Mouse (Mus musculus) intestine, postnatal 0 days (tissue): ENCODE measurements around the gene Plagl1. TPM values are rescaled to one million over a fixed set of nuclear protein-coding genes. Genes with fewer than 3 reads are reported as not detected.

Experiments
- ATAC-seq: fragments of 200-750 bp; cut with Nextera tagmentation; 2 replicates; pipeline ENCODE4 v1.8.0; 2017; ENCODE audit warnings: mild to moderate bottlenecking, moderate TSS enrichment, moderate library complexity
- H3K27ac ChIP-seq: fragments of 300-500 bp; sonication (generic); 2 replicates; pipeline ENCODE4 v1.5.1; 2014; ENCODE audit warnings: mild to moderate bottlenecking, low read depth, low read length, moderate library complexity
- H3K27me3 ChIP-seq: fragments of 300-500 bp; sonication (generic); replicated peaks from 2 replicates; pipeline ENCODE4 v1.6.1; 2014; ENCODE audit warnings: low read length, mixed read lengths; ENCODE audit not compliant: control insufficient read depth, insufficient read depth
- H3K36me3 ChIP-seq: fragments of 300-500 bp; sonication (generic); 2 replicates; pipeline ENCODE4 v1.6.1; 2014; ENCODE audit warnings: mild to moderate bottlenecking, moderate library complexity; ENCODE audit not compliant: control insufficient read depth, insufficient read depth
- H3K4me1 ChIP-seq: fragments of 300-500 bp; sonication (generic); replicated peaks from 2 replicates; pipeline ENCODE4 v1.6.1; 2014; ENCODE audit warnings: antibody characterized with exemption, low read length, mixed read lengths; ENCODE audit not compliant: control insufficient read depth, insufficient read depth
- H3K4me2 ChIP-seq: fragments of 300-500 bp; sonication (generic); replicated peaks from 2 replicates; pipeline ENCODE4 v1.6.1; 2014; ENCODE audit warnings: low read depth, mild to moderate bottlenecking, moderate library complexity
- H3K4me3 ChIP-seq: fragments of 300-500 bp; sonication (generic); 2 replicates; pipeline ENCODE4 v1.5.1; 2014; ENCODE audit warnings: low read depth, low read length
- H3K9ac ChIP-seq: fragments of 300-500 bp; sonication (generic); 2 replicates; pipeline ENCODE4 v1.6.1; 2014; ENCODE audit warnings: mild to moderate bottlenecking, low read depth, low read length
- H3K9me3 ChIP-seq: fragments of 300-500 bp; sonication (generic); 2 replicates; pipeline ENCODE4 v1.6.1; 2016; ENCODE audit warnings: mixed run types; ENCODE audit not compliant: control insufficient read depth
- CTCF ChIP-seq: sonication (generic); IDR thresholded peaks from 2 replicates; pipeline ENCODE4 v1.5.1; 2016; ENCODE audit warnings: low read depth, mild to moderate bottlenecking, control low read depth, antibody characterized with exemption, moderate library complexity
- WGBS: fragments of 180-500 bp; shearing (Covaris S2); extraction: QIAGEN DNeasy Blood & Tissue Kit; methylation state at CpG from one replicate; pipeline ENCODE4 v1.1.7; 2014; 5-methylcytosine and 5-hydroxymethylcytosine counted together
- polyA plus RNA-seq: library from polyadenylated mRNA; unstranded; fragments of >200 nt; fragmentation: Nextera tagmentation; extraction: Ambion mirVana; gene quantifications from 2 replicates; pipeline ENCODE4 v1.2.1, GENCODE M21; 2015

The Plagl1 gene
- polyA plus RNA-seq, 1 experiment from 2014 or later, result 67.6 TPM

DNA sequence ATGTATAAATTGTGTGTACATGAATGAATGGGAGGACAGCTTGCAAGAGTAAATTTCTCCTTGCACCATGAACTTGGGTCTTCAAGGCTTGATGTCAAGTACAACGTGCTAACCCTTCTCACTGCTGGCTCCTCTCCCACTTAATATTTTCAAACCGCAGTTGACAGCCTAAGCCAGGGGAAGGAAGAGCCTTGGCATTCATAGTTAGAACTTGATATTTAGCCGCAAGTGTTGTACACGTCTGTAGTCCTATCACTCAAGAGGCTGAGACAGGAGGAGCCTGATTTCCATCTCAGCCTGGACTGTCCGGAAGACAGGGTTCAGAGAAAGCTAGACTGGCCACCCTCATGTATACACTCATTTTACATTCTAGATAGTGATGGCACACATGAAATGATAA is 32.6 kb upstream of the Plagl1 start:
- no peak for ATAC-seq
- no peaks in the 10 kb centered on the region for H3K27me3 ChIP-seq
- no peak overlapping the region for H3K4me3 ChIP-seq
- H3K4me1 ChIP-seq, result no peaks in the 10 kb centered on the region
- no peaks in the 10 kb centered on the region for H3K36me3 ChIP-seq
- no peak overlapping the region for H3K27ac ChIP-seq
- no peak for TF ChIP-seq CTCF
- no peak overlapping the region for H3K4me2 ChIP-seq
- no peaks in the 10 kb centered on the region for H3K9me3 ChIP-seq
- 87% methylated on average over 5 of the region's 5 CpGs for WGBS
- H3K9ac ChIP-seq, result no peak overlapping the region

DNA sequence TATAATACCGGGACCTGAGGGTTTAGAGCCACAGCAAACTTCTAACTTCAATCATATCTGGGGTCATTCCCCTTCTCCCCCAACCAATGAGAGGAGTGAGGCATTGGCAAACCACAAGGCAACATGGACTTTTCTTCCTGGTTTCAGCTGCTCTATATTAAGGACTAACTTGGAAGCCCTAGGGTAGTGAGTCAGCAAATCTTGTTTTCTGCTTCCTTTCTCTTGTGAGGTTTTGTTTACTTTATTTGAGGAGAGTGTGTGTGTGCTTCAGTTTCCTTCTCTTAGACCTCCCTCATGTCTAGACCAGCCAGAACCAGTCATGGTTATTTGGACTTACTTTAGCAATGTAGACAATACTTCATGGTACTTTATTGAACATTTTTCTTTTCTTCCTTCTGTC is 32.1 kb upstream of the Plagl1 start:
- Histone ChIP-seq H3K9ac (no peak overlapping the region), H3K27me3 (no peaks in the 10 kb centered on the region), H3K4me3 (no peak overlapping the region), H3K4me1 (no peaks in the 10 kb centered on the region), H3K9me3 (no peaks in the 10 kb centered on the region), H3K36me3 (no peaks in the 10 kb centered on the region), H3K4me2 (no peak overlapping the region), H3K27ac (no peak overlapping the region)
- WGBS, result 74% methylated on average over 1 of the region's 1 CpGs
- TF ChIP-seq CTCF, result no peak
- ATAC-seq, result no peak

- TF ChIP-seq CTCF, result no peak
- no peak overlapping the region for H3K9ac ChIP-seq
- no peak overlapping the region for H3K4me3 ChIP-seq
- no peaks in the 10 kb centered on the region for H3K9me3 ChIP-seq
- no peaks in the 10 kb centered on the region for H3K36me3 ChIP-seq
- no peak overlapping the region for H3K4me2 ChIP-seq
- ATAC-seq, result no peak
- no peaks in the 10 kb centered on the region for H3K4me1 ChIP-seq
- 89% methylated on average over 5 of the region's 5 CpGs for WGBS
- H3K27me3 ChIP-seq, result no peaks in the 10 kb centered on the region
- no peak overlapping the region for H3K27ac ChIP-seq
Measured at GRCm38 (mm10) chr10:13029416-13029815, 30.9 kb upstream of the Plagl1 start.

DNA sequence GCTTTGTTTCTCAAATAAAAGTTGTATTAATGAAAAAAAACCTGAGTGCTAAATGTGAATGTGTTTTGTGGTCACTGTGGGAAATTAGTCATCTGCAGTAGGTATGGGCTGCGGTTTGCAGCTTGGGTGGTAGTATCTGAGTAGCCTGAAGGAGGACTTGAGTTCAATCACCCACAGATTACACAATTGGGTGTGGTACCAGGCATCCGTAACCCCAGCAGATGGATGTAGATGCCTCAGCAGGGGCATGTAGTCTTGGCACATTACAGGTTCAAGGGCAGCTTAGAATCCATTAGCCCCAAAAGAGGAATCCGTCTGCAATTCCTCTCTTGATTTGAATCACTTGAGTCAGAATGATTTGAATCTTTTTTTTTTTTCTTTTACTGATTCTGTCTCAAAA is 25.0 kb upstream of the Plagl1 start:
- no peak for ATAC-seq
- Histone ChIP-seq H3K9me3 (no peaks in the 10 kb centered on the region), H3K27ac (no peak overlapping the region), H3K36me3 (no peaks in the 10 kb centered on the region), H3K27me3 (no peaks in the 10 kb centered on the region), H3K4me1 (no peaks in the 10 kb centered on the region), H3K4me2 (no peak overlapping the region), H3K9ac (no peak overlapping the region), H3K4me3 (no peak overlapping the region)
- 76% methylated on average over 3 of the region's 3 CpGs for WGBS
- no peak for TF ChIP-seq CTCF

- Histone ChIP-seq H3K27me3 (no peaks in the 10 kb centered on the region), H3K36me3 (no peaks in the 10 kb centered on the region), H3K4me1 (no peaks in the 10 kb centered on the region), H3K9ac (no peak overlapping the region), H3K4me3 (no peak overlapping the region), H3K27ac (no peak overlapping the region), H3K9me3 (no peaks in the 10 kb centered on the region), H3K4me2 (no peak overlapping the region)
- WGBS, result 61% methylated on average over 5 of the region's 5 CpGs
- ATAC-seq, result no peak
- TF ChIP-seq CTCF, result no peak
Measured at GRCm38 (mm10) chr10:13039637-13040174, 20.6 kb upstream of the Plagl1 start.

- H3K4me1 ChIP-seq, result no peaks in the 10 kb centered on the region
- no peak for ATAC-seq
- WGBS, result 90% methylated on average over 11 of the region's 11 CpGs
- H3K4me3 ChIP-seq, result no peak overlapping the region
- no peaks in the 10 kb centered on the region for H3K27me3 ChIP-seq
- H3K36me3 ChIP-seq, result no peaks in the 10 kb centered on the region
- H3K27ac ChIP-seq, result no peak overlapping the region
- TF ChIP-seq CTCF, result no peak
- no peak overlapping the region for H3K4me2 ChIP-seq
- no peak overlapping the region for H3K9ac ChIP-seq
- H3K9me3 ChIP-seq, result no peaks in the 10 kb centered on the region
Measured at GRCm38 (mm10) chr10:13044659-13045058, 15.6 kb upstream of the Plagl1 start.

- Histone ChIP-seq H3K27ac (no peak overlapping the region), H3K36me3 (no peaks in the 10 kb centered on the region), H3K4me3 (no peak overlapping the region), H3K4me2 (no peak overlapping the region), H3K27me3 (no peaks in the 10 kb centered on the region), H3K9me3 (no peaks in the 10 kb centered on the region), H3K4me1 (no peaks in the 10 kb centered on the region), H3K9ac (no peak overlapping the region)
- 24% methylated on average over 4 of the region's 4 CpGs for WGBS
- no peak for TF ChIP-seq CTCF
- no peak for ATAC-seq
Measured at GRCm38 (mm10) chr10:13047816-13048215, 12.5 kb upstream of the Plagl1 start.
